Mouse (Mus musculus) cerebellum, postnatal 4 days (tissue): ENCODE data around the gene Kri1.
"Not testable (repeated sequence)": the region's sequence is repeated elsewhere in the genome, so short reads cannot be mapped to it uniquely, and the experiment has no call there.

ENCODE experiments used
- DNase-seq, 2 experiments: peaks; one replicate each; pipeline ENCODE4 v3.0.0; 2022; ENCODE audit warnings: low spot score in 2 of 2, mixed read lengths in 1 of 2

Gene Kri1

DNA sequence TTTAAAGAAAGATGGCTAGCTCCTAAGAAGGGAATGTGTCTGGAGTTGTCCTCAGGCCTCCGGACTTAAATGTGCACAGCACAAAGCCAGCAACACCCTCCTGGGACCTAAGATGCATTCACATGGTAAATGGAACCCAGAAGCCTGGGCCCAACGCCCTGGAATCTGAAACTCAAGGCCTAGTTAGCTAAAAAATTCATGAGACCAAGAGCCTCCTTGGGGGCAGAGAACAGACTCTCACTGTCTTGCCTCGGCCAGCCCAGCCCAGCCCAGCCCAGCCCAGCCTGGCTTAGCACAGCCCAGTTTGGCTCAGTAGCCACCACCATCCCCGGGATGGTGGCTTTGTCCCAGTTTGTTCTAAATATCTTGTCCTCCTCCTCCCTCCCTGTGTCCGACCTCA lies 27.7 kb upstream of the Kri1 start:
- no peak for DNase-seq

DNA sequence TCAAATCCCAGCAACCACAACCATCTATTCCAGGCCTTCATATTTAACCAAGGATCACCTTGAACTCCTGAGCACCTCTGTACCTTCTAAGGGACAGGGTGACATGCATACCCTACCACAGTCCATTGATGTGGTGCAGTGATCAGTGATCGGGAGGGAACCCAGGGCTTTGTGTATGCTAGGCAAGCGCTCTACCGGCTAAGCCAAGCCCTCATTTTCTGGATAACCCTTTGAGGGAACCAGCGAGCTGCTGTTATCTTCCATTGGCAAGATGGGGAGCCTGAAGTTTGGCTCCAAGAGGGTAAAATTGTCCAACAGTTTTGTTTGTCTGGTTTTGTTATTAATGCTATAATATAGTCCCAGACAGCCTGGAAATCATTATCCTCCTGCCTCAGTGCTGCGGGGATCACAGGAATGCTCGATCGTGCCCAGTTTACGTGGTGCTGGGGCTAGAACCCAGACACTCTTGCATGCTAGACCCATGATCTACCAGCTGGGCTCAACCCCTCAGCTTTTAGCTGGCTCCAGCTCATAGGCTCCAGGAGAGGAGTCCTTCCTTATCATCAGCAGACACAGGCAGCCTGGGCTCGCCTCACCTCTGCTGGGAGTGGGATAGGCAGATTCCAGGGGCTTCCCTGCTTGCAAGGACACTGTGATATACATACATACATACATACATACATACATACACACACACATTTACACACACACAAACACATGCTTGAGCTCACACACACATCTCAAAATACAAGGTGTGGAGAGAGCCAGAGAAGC lies 26.8 kb upstream of the Kri1 start:
- DNase-seq = no peak

GRCm38 (mm10) chr9:21313394-21313793 lies 25.6 kb upstream of the Kri1 start:
- peak; percentile 77 to 87 for DNase-seq

DNA sequence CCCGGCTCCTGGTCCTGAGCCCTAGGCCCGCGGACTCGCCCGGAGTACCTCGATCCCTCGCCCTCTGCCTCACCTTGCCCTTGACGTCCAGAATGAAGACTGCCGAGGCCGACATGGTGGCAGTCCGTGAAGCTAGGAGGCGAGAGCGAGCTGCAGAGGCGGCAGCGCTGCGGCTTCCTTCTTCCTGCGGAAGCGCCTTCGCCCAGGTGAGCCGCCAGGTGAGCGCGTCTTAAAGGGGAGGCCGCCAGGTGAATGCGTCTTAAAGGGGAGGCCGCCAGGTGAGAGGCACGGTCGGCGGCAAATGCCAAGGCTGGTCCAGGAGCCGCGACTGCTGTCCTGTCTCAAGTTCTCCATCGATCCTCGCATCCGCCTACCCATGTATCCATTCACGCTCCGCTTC lies 24.4 kb upstream of the Kri1 start, which contains the start of gene Ap1m2:
Ap1m2 (minus strand) TSS at position 204 of the 400 bp plus-strand sequence.
- DNase-seq = no peak

GRCm38 (mm10) chr9:21311695-21312094 lies 23.9 kb upstream of the Kri1 start:
- no peak for DNase-seq

DNA sequence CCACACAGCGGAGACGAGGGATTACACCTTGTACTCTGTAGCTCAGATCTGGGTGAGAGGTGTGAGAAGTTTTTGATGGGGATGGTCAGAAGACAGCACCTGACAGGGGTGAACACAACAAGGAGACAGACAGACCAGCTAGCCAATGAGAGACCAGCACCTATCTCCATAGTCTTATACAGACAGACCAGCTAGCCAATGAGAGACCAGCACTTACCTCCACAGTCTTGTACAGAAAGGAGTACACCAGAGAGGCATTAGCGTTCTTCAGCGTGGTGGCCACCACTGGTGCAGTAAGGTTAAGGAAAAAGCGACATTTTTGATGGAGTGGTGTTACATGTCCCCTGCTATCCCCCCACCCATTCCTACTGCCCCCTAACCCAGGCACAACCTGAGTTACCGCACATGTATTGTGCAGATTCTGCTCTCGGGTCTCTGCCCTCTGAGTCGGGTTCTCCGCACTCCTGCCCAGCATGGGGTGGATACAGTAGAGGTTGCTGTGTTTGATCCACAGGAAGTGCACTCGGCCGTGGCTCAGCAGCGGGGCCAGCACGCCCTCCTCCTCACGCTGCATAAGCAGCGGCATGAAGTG lies 21.5 kb upstream of the Kri1 start:
- no peak for DNase-seq

GRCm38 (mm10) chr9:21305065-21305464 lies 17.3 kb upstream of the Kri1 start:
- no peak for DNase-seq

DNA sequence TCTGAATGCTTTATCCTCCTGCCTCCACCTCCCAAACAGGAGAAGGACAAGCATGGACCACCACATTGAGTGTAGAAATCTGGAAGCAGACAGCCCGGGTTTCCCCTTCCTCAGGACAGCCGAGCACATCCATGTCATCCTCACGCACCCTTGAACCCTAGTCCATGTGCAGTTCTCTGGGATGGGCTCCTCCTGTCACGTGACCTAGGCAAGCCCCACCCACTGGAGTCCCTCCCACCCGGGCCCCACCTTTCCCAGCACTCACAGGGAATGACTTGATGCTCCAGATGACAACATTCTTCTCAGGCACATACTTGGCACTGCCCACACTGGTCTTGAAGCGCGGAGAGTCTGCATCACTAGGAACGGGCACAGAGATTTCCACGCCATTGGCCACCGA lies 11.2 kb upstream of the Kri1 start:
- no peak for DNase-seq

DNA sequence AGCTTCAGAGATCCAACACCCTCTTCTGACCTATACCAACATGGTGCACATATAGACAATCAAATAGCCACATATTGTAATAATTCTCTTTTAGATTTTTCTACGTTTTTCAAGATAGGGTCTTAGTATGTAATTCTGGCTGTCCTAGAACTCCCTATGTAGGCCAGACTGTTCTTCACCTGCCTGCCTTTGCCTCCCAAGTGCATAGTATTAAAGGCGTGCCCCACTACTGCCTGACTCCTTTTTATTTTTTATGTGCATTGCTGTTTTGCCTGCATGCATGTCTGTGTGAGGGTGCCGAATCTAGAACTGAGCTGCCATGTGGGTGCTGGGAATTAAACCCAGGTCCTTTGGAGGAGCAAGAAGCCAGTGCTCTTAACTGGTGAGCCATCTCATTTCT lies 4.5 kb upstream of the Kri1 start:
- no peak for DNase-seq

- DNase-seq = not testable (repeated sequence)
These were observed 4.1 kb upstream of the Kri1 start for GRCm38 (mm10) chr9:21291868-21292267.

- peak; percentile 98 to 100 for DNase-seq
These were observed 3.4 kb upstream of the Kri1 start, which contains the start of gene Cdkn2d for GRCm38 (mm10) chr9:21291022-21291787. TSS of gene Cdkn2d (minus strand) at chr9:21291407.

DNA sequence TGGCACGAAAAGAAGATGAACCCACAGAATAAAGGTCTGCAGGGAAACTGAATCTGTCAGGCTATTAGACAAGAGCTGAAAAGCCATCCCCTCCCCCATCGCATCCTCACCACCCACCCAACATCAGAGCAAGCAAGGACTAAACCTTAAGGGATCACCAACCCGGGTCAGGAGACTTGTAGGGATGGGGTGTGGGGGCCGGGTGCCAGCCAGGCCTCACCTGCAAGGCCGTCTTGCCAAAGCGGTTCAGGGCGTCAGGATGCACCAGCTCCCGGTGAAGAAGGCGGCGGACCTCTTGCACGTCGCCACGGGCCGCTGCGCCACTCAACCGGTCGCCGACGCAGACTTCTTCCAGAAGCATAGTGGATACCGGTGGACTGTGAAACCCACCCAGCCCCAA lies 2.8 kb upstream of the Kri1 start:
- DNase-seq = no peak

DNA sequence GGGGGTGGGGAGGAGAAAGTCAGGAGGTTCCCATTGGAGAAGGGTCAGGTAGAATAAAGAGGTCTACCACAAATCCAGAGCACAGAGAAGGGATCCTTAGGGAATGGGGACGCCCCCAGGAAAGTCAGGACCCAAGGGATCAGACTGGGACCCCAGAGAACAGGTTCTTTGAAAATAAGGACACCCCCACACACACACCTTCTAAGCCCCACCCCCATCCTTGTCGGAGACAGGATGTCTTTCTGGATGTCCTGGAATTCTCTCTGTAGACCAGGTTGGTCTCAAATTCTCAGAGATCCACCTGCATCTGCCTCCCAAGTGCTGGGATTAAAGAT lies 1.5 kb upstream of the Kri1 start:
- no peak for DNase-seq

DNA sequence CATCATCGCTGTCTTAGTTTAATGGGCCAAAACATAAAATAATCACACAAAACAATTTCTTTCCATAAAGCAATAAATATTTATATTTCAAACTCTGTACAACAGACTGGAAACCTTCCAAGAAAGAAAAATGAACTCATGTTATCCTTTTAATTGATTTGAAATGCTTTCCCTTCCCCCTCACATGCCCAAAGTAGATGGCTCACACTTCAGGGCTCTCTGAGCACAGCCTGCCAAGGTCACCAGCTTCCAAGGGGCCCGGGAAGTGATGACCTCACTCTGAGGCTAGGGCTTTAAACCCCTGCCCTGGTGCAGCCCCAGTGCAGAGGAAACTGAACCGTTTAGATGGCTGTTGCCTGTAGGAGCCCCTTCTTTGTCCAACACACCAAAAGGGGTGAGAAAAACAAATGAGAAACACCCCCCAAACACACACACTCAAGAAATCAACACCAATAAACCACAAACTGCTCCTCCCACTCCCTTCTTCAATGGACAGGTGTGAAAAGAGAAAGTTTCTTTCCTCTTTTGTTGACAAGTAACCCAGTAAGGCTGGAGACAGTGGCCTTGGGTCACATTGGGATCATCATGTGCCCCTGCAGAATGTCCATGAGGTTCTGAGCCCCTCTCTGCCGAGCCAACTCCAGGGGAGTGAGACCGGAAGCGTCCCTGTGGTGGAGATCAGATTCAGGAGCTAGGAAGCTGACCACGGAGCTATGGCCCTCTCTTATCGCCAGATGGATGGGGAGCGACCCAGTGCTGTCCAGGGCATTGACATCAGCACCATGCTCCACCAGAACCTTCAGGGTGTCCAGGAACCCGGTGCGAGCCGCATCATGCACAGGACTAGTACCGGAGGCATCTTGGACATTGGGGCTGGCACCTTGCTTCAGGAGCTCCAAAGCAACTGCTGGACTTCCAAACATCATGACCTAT lies 901 bp upstream of the Kri1 start:
- DNase-seq = no peak

DNA sequence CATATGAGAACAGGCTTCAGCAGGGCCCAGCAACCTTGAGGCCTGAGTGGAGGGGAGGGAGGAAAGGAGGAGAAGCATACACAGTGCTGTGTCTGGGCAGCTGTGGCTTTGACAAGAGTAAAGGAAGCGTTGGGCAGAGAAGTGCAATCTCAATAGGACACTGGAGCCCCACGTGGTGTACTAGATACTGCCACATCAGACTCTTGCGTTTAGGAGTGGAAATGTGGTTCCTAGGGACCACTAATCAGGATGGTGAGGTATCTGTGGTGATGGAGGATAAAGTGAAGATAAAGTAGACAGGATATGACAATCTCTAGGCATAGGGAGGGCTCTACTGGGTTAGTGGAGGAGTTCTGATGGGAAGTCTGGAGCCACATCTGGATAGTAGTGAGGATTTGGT lies 1.0 kb downstream of the Kri1 start:
- no peak for DNase-seq

DNA sequence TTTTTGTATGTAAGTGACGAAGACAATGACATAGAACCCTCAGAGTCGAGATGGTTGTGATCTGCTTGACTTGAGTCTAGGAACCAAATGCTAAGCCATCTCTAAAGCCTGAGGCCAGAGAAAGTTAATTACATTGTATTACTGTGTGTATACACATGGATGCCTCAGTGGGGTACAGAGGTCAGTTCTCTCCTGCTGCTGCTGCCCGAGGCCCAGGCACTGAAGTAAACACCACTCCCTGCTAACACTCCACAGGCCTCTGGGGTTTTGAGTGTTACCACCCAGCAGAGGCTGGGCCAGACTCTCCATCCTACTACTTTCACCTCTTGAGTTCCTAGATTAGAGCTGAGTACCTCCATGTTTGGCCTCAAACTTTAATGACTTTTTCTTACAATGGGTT lies 3.8 kb downstream of the Kri1 start:
- no peak for DNase-seq

DNA sequence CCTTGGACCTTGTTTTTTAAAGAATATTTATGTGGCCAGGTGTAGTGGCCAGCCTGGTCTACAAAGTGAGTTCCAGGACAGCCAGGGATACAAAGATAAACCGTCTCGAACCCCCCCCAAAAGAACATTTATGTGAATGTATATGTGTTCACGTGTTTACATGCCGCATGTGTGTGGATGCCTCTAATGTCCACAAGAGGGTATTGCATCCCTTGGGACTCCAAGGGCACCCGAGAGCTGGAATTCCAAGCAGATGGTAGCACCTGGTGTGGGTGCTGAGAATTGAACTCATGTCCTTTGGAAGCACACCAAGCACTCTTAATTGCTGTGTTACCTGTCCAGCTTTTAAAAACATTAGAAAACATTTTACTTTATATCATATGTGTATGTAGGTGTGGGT lies 4.2 kb downstream of the Kri1 start:
- DNase-seq = no peak

GRCm38 (mm10) chr9:21277776-21278175 lies 10.0 kb downstream of the Kri1 start:
- DNase-seq = no peak

- DNase-seq = no peak
These were observed 11.5 kb downstream of the Kri1 start for GRCm38 (mm10) chr9:21276307-21276706.

- no peak for DNase-seq
These were observed 12.0 kb downstream of the Kri1 start for GRCm38 (mm10) chr9:21275727-21276126.

DNA sequence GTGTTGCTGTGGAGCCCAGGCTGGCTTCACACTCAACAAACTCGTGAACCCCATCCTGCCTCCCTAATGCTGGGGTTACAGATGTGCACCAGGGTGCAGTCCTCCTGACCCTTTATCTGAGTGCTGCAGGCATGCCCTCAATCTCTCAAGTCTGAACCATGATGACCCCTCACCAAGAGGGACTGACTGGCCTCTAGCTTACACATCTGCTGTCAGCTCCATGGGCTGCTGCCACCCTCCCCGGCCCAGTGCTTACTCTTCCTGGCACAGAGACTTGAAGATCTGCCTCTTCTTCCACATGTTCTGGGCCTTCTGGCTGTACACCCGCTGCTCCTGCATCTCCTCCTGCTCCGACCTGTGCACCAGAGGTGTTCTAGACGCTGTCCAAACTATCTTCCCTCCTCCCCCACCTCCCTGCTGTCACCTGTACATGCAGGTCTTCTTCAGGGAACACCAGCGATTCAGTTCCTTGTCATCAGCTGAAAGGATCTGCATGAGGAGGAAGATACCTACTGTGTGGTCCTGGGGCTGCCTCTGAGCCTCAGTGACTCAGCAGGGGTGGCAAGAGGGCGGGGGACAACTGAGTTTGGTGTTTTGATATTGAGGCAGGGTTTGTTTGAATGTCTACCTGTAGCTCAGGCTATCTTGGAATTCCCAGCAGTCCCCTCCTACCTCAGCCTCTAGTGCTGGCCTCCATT lies 12.6 kb downstream of the Kri1 start:
- no peak for DNase-seq
